Mouse (Mus musculus) right cerebral cortex, adult 18-20 months (tissue): ENCODE results near the gene Srf.
"Not testable (repeated sequence)": the region's sequence is repeated elsewhere in the genome, so short reads cannot be mapped to it uniquely, and the experiment has no call there.

ENCODE experiments used
- DNase-seq: peaks from one replicate; pipeline ENCODE4 v3.0.0; 2022; ENCODE audit warnings: mixed read lengths

Gene Srf

GRCm38 (mm10) chr17:46555673-46556583 is at the start of gene Srf:
TSS of gene Srf (minus strand) at chr17:46556175.
- peak; percentile 99 for DNase-seq

- no peak for DNase-seq
Measured at GRCm38 (mm10) chr17:46605126-46605525, 49.2 kb upstream of the Srf start.

DNA sequence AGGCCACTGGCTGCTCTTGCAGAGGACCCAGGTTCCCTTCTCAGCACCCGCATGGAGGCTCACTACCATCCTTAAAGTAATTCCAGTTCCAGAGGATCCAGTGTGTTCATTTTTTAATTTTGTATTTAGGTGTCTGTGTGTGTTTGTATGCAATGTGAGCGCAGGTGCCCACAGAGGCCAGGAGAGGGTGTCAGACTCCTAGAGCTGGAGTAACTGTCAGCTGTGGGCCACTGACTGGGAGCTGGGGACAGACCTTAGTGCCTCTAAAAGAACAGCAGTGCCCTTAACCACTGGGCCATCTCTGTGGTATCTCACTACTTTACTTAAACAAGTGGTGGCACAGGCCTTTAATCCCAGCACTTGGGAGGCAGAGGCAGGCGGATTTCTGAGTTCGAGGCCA is 47.3 kb upstream of the Srf start:
- DNase-seq, result no peak

DNA sequence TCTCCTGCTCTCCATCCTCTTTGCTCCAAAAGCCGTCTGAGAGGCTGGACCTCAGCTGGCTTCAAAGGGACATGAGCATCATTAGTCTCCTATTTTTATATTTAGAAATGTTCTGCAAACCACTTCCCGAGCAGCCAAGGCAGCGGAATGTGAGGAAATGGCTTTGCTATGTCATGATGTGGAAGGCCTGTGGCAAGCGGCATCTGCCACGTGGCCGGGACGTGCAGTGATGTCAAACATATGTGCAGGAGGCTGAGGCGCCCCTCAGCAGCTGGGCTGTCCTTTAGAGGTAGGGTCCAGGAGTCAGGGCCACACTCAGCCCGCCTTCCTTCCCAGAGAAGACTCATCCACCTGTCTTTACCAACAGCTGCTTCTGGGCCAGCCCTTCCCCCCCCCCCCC is 46.2 kb upstream of the Srf start:
- no peak for DNase-seq

- DNase-seq, result no peak
Measured at GRCm38 (mm10) chr17:46600569-46600968, 44.6 kb upstream of the Srf start.

DNA sequence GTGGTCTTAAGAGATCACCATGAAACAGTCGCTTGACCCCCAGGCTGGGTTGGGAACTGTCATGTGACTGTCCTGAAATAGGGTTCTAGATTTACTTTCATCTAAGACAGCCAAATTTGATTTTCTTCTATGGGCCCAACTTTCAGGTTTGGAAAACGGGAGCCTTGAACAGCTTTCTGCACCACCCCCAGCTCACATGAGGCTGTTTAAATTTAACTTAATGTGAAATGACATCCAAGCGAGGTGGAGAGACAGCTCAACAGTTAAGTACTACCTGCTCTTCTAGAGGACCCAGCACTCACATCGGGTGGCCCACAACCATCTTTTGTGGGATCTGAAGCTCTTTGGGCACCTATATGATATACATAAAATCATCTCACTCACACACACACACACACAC is 43.0 kb upstream of the Srf start:
- DNase-seq, result no peak

GRCm38 (mm10) chr17:46597956-46598355 is 42.0 kb upstream of the Srf start:
- no peak for DNase-seq

- DNase-seq, result no peak
Measured at GRCm38 (mm10) chr17:46595336-46595735, 39.4 kb upstream of the Srf start.

- no peak for DNase-seq
Measured at GRCm38 (mm10) chr17:46594606-46595005, 38.6 kb upstream of the Srf start.

GRCm38 (mm10) chr17:46593124-46593523 is 37.1 kb upstream of the Srf start:
- no peak for DNase-seq

GRCm38 (mm10) chr17:46591406-46591805 is 35.4 kb upstream of the Srf start:
- no peak for DNase-seq

DNA sequence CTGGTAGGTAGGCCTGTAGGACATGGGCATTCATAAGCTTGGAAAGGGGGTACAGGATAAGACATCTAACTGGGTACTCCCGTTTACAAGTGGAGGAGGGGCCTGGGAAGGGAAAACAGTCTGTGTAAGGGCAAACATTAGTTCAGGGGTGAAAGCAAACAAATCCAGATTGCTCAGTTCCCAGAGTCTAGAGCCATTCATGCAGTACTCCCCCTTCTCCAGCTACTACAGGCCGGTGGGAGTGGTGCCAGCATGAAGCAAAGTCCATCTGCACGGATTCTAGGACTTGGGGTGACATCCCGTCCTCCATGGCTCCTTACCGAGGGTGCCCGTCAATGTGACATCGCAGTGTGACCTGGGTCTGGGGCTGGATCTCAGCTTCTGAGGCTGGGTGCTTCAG is 34.5 kb upstream of the Srf start:
- no peak for DNase-seq

- DNase-seq, result no peak
Measured at GRCm38 (mm10) chr17:46589635-46590314, 33.8 kb upstream of the Srf start.

DNA sequence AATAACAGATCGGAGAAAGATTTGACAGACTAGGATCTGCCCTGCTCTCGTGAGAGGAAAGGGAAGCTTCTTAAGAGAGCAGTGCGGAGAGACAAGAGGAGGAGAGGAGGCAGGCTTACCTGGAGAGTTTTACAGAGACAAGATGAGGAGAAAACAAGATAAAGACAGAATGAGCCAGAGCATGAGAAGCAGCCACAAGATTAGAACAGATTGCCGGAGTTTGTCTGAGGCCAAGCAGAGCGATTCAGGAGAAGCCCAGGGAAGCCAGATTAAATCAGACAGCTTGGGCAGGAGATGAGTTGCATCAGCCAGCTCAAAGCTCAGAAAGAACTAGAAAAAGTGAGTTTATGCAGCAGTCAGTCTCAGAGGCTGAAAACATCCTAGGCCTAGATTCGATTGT is 32.9 kb upstream of the Srf start:
- DNase-seq, result no peak

GRCm38 (mm10) chr17:46588173-46588572 is 32.2 kb upstream of the Srf start:
- DNase-seq, result no peak

DNA sequence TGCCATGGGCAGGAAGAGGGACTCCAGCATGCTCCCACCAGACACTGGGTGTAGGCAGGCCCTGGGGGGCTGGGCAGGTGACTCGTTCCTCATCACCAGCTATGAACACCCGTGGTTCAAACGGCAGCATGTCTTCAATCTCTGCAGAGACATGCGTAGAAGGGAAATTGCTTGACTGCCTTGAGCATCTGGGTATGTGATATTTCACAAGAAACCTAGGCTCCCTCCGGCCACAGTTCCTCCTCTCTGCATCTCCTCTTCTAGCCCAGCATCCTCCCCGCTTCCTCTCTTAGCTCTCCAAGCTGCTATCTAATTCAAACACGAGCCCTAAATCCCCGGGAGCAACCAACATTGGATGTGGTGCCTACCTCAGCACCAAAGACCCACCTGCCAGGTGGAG is 30.4 kb upstream of the Srf start:
- DNase-seq, result no peak

GRCm38 (mm10) chr17:46578650-46579049 is 22.7 kb upstream of the Srf start:
- DNase-seq, result no peak

GRCm38 (mm10) chr17:46576070-46576469 is 20.1 kb upstream of the Srf start:
- DNase-seq, result no peak

GRCm38 (mm10) chr17:46574535-46574934 is 18.6 kb upstream of the Srf start:
- DNase-seq, result no peak

DNA sequence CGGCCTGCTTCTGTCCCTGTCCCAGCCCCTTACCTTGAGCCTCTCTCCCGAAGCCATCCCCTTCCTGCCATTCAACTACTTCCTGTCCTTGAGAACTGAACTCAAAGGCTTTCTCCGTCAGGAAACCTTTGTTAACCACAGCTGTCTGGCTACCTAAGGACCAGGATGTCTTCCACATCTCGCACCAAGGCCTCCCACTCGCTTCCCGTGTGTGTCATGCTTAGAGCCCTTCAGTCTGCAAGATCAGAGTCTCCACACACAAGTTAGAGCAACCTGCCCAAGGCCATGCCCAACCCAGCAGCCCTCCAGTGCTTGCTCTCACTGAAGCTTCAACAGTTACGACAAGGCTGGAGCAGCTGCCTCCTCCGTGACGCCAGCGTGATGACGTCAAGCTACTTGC is 15.0 kb upstream of the Srf start:
- DNase-seq, result no peak

GRCm38 (mm10) chr17:46559146-46559545 is 3.2 kb upstream of the Srf start:
- DNase-seq, result no peak

- no peak for DNase-seq
Measured at GRCm38 (mm10) chr17:46558151-46558550, 2.2 kb upstream of the Srf start.

GRCm38 (mm10) chr17:46557321-46557720 is 1.3 kb upstream of the Srf start:
- not testable (repeated sequence) for DNase-seq

DNA sequence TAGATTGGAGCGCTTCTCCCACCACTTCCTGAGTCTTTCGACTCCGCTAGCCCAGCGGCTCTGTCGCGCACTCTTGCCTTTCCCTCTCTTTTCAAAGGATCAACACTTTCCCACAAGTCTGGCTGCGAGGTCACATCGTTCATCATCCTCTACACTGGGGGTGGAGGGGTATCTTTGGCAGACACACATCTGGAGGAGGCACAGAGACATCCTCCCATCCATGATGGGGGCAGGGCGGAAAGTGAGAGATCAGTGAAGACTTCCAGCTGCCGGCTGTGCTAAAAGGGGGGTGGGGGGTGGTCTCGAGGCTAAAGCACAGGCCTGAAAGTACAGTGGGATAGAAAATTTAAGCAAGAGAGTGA is 590 bp upstream of the Srf start:
- no peak for DNase-seq
